Mouse (Mus musculus) right cerebral cortex, postnatal 4 days (tissue): ENCODE data around the gene Nrtn.

Experiments used
- DNase-seq: peaks from one replicate; pipeline ENCODE4 v3.0.0-alpha.2; 2022

The Nrtn gene

DNA sequence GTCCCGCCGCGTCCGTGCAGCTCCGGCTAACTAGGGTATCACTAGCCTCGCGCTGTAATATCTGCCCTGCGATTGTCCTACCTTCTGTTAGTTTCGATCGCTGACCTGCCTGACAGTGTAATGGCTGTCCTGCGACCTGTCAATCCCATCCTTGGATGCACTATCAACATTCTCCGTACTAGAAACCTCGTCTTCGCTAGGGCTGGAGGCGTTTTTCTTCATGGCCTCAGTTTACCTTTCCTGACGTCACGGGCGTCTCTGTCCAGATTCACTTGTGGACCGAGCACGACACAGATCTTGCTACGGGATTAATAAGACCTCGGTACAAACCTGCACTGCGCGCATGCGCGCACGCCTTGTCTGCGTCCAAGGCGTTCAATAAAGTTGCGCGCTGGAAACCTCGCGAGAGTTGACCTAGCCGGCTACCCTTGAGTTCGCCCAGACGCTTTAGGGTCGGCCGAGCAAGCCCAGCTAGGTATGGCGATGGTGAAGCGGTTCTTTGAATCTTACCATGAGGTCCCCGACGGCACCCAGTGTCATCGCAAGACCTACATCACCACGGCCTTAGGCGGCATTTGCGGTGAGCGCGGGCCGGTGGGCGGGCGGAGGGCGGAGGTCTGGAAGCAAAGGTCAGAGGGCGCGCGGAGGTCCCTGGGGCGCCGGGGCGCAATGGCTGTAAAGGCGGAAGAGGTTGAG lies 39.8 kb downstream of the Nrtn start, which contains the start of the genes Ndufa11 and Vmac:
Ndufa11 (plus strand) TSS at position 405 of the 696 bp plus-strand sequence.
Vmac (minus strand) TSS at position 660 of the 696 bp plus-strand sequence.
- peak; percentile 98 for DNase-seq

DNA sequence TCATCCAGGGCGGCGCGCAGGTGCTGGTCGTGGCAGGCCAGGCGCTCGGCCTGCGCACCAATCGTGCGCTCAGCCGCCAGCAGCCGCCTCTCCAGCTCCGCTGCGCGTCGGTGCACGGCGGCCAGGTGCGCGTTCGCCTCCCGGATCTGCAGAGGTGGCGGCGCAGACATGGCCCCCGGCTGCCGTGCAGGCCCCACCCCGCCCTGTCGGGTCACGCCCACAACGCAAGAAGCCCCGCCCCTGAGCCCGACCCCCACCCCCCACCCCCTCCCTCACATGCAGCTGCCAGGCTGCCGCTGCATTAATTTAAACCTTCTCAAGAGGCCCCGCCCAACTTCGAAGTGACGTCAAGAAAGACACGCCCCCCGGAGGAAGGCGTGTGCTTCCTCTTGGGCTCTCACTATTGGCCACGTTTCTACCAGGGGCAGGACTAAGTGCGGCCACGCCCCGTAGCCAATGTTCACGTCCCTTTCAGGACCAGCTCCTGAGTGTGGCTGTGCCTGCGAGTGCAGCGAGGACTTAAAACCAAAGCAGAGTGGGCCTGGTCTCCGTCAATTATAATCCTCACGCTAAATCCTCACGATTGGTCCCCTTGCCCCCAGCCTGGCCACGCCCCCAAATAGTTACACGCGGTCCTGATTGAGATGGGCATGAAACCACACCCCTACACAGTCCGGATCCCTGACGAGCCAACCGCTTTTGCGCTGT lies 40.5 kb downstream of the Nrtn start:
- peak; percentile 91 for DNase-seq

DNA sequence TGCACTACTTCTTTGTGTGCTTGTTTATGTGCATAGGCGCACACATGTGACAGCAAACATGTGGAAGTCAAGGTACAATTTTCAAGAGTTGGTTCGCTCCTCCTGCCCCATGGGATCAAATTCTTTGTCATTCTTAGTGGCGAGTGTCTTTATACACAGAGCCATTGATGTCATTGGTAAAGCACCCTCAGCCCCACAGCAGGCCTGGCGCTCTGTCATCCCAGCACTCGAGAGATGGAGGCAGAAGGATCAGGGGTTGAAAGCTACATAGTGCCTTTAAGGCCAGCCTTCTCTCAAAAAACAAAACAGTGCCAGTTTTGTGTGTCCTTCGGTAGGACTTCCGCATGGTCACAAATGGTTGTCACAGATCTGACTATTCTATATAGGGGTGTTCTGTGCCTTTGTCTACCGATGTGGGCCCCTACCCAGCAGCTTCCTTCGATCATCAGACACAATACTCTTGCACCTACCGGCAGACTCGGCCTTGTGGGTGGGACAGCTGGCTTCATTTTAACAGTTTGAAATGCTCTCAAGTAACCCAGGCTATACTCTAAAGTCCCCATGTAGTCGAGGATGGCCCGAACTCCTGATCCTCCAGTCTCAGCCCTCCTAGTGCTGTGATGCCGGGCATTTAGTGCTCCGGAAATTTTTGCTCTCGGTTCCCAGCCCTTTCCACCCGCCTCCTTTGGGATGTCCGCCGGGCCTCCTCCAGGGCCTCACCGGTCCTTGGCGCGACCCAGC lies 41.2 kb downstream of the Nrtn start:
- DNase-seq: no peak

DNA sequence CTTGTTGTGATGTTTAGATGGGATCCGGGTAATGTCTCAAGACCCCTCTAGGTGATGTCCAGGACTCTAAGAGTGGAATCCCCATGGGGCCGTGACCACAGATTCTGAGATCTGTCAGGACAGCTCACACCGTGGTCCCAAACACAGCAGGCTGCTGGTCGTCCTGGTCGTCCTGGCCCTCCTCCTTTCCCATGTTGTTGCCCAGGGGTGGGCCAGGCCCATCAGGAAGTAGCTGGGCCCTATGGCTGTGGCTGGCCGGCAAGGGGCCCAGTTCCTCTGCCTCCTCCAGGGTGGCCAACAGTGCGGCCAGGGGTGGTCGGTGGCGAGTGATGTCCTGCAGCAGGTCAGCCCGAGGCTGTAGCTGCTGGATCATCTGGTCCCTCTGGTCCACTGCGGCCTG lies 42.0 kb downstream of the Nrtn start:
- DNase-seq: no peak

DNA sequence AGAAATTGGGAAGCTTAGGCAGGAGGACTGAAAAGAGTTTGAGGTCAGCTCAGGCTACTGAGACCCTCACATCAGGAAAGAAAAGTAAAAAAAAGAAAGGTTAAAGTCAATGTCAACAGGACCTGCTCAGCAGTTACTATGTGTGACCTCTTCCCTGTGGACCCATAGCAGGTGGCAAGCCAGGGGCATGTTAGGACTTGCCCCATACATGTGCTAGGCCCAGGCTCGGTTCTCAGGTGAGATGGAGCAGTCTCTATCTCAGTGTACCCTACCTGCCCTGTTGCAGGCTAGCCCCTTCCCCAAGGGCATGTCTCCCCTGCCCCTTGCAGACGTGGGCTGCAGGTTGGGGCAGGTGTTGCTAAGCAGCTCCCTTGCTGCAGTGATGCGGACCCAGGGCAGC lies 47.6 kb downstream of the Nrtn start:
- no peak for DNase-seq

DNA sequence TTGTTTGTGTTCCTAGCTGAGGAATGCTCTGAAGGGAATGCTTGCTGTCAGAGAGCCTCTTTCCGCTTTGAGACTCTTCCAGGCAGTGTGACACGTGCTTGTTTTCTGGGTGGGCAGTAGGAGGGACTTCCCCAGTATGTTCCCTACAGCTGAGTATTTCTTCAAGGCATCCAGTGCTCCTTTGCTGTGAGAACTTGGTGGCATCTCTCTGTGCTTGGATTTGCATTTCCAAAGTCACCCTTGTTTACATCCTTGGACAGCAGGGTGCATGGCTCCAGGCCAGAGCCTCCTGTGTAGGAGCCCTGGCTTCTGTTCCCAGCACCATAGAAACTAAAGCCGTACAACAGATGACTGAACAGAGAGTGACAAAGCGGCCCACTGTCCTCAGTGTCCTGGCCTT lies 48.6 kb downstream of the Nrtn start:
- DNase-seq: no peak

DNA sequence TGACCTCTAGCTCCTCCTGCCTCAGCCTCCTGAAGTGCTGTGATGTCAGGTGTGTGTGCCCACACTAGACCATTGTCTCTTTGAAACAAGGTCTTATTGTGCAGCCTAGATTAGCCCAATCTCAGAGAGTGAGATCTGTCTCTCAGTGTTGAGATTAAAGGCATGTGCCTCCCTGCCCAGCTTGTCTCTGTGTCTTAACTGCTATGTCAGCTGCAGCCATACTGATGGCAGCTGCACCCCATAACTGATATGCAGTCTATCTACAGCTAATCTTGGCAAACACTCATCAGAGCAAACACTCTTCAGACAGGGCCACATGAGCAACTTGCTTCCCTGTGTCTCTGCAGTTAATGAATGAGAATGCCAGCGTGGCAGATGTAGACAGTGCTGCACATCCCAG lies 50.8 kb downstream of the Nrtn start:
- no peak for DNase-seq

DNA sequence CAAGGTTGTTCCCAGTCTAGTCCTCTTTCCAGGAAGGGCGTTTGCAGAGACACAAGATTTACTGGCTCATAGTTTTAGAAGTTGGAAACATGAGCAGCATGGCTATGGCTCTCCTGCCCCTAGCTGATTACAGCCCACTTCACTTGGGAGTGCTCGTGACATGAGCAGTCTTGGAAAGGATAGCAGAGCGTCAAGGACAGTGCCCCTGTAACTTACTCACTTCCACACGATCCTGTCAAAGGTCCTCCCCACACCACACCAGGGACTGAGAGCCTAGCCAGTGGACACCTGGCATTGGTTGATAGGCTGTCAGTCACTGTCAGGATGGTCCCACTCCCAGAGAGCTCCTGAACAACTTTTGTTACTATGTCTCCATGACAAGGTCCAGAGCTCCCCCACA lies 54.3 kb downstream of the Nrtn start:
- no peak for DNase-seq
